Mouse (Mus musculus): Measurements from ENCODE around the gene Rbbp4.

- no peak for TF ChIP-seq CTCF (IDR thresholded peaks at IDR 0.05; ENCODE audit: control insufficient read depth, insufficient read depth, insufficient replicate concordance, low read depth, low read length)
- no peak for TF ChIP-seq POLR2A (IDR thresholded peaks at IDR 0.05; ENCODE audit: control insufficient read depth, low read depth, low read length)
Measured at GRCm38 (mm10) chr4:129322042-129322441, 13.1 kb downstream of the Rbbp4 start.

All from testis, adult 2 months (tissue).